Mouse (Mus musculus) fibroblast of lung, adult 2 months (primary cell): ENCODE data around the gene Pef1.

Experiments used
- DNase-seq: peaks from one replicate; pipeline ENCODE4 v3.0.0-alpha.2; 2011; ENCODE audit warnings: low read depth

Pef1 gene

GRCm38 (mm10) chr4:130176156-130176720 is 73.9 kb downstream of the Pef1 start:
- no peak for DNase-seq

- peak; percentile 40 for DNase-seq
Observed at GRCm38 (mm10) chr4:130177087-130177486, 74.7 kb downstream of the Pef1 start.

GRCm38 (mm10) chr4:130177536-130177935 is 75.2 kb downstream of the Pef1 start:
- no peak for DNase-seq
